Comparison of ENCODE assay signal across 11 mouse cellular contexts in genomic region chr17:78521361-78522153, GRCm38 (mm10). TPM values are rescaled to one million over a fixed set of nuclear protein-coding genes. Genes with fewer than 3 reads are reported as not detected.
DNase-seq lines count a peak whose midpoint lies in the region; ATAC-seq and TF ChIP-seq lines count a peak whose summit lies in the region.
"Had no signal": no experiment of that assay in that cellular context is flagged by ENCODE, and none has a peak within 500 bp of the region (broad histone marks: within the 10 kb centered on the region; RNA-seq: fewer than 3 reads in every experiment).

No protein-coding gene starts in this region.

- peak overlapping the region; percentile 64 for H3K27ac ChIP-seq in forebrain, embryonic 10.5 days
- H3K27ac ChIP-seq in forebrain, embryonic 15.5 days (replicated peaks), result no peak overlapping the region
- H3K27ac ChIP-seq in gastrocnemius, adult 2 months, result peak overlapping the region; percentile 77
- peak overlapping the region; percentile 72 for H3K27ac ChIP-seq in hindbrain, embryonic 10.5 days
- peak overlapping the region; percentile 74 for H3K27ac ChIP-seq in neural tube, embryonic 13.5 days (replicated peaks)
- no peak overlapping the region for H3K27ac ChIP-seq in liver, embryonic 11.5 days (ENCODE audit: low read depth, low read length)

- H3K36me3 ChIP-seq in forebrain, embryonic 10.5 days (replicated peaks), result no peaks in the 10 kb centered on the region
- no peaks in the 10 kb centered on the region for H3K36me3 ChIP-seq in forebrain, embryonic 15.5 days
- no peaks in the 10 kb centered on the region for H3K36me3 ChIP-seq in hindbrain, embryonic 10.5 days
- no peaks in the 10 kb centered on the region for H3K36me3 ChIP-seq in neural tube, embryonic 13.5 days
- no peaks in the 10 kb centered on the region for H3K36me3 ChIP-seq in liver, embryonic 11.5 days (ENCODE audit: control insufficient read depth, insufficient read depth, low read length)

- WGBS in forebrain, embryonic 10.5 days, result 50% methylated on average over 10 of the region's 10 CpGs
- WGBS in forebrain, embryonic 15.5 days, result 48% methylated on average over 10 of the region's 10 CpGs
- 37% methylated on average over 10 of the region's 10 CpGs for whole genome bisulfite sequencing in hindbrain, embryonic 10.5 days
- 30% methylated on average over 10 of the region's 10 CpGs for WGBS in neural tube, embryonic 13.5 days
- 53% methylated on average over 10 of the region's 10 CpGs for WGBS in liver, embryonic 11.5 days

- H3K4me3 ChIP-seq in forebrain, embryonic 10.5 days, result no peak overlapping the region
- H3K4me3 ChIP-seq in forebrain, embryonic 15.5 days, result no peak overlapping the region
- H3K4me3 ChIP-seq in gastrocnemius, adult 2 months, result no peak overlapping the region
- H3K4me3 ChIP-seq in hindbrain, embryonic 10.5 days, result no peak overlapping the region
- no peak overlapping the region for H3K4me3 ChIP-seq in neural tube, embryonic 13.5 days
- no peak overlapping the region for H3K4me3 ChIP-seq in liver, embryonic 11.5 days (ENCODE audit: low read depth, low read length)
- H3K4me3 ChIP-seq: erythroblast, embryonic 14.5 days had no signal

- intact Hi-C loops in gastrocnemius, adult 2 months (cut with DNase I), result no loop called here

- no peak overlapping the region for H3K4me2 ChIP-seq in forebrain, embryonic 15.5 days (replicated peaks)
- no peak overlapping the region for H3K4me2 ChIP-seq in neural tube, embryonic 13.5 days
- H3K4me2 ChIP-seq in liver, embryonic 11.5 days, result no peak overlapping the region

- no peaks in the 10 kb centered on the region for H3K27me3 ChIP-seq in forebrain, embryonic 10.5 days (ENCODE audit: poor library complexity, severe bottlenecking)
- no peaks in the 10 kb centered on the region for H3K27me3 ChIP-seq in forebrain, embryonic 15.5 days
- H3K27me3 ChIP-seq in hindbrain, embryonic 10.5 days (ENCODE audit: insufficient read depth, poor library complexity, severe bottlenecking), result no peaks in the 10 kb centered on the region
- no peaks in the 10 kb centered on the region for H3K27me3 ChIP-seq in neural tube, embryonic 13.5 days
- no peaks in the 10 kb centered on the region for H3K27me3 ChIP-seq in liver, embryonic 11.5 days (replicated peaks; ENCODE audit: control insufficient read depth, insufficient read depth, low read length)

- no peaks in the 10 kb centered on the region for H3K9me3 ChIP-seq in forebrain, embryonic 10.5 days
- H3K9me3 ChIP-seq in forebrain, embryonic 15.5 days, result no peaks in the 10 kb centered on the region
- no peaks in the 10 kb centered on the region for H3K9me3 ChIP-seq in hindbrain, embryonic 10.5 days
- H3K9me3 ChIP-seq in neural tube, embryonic 13.5 days, result no peaks in the 10 kb centered on the region
- no peaks in the 10 kb centered on the region for H3K9me3 ChIP-seq in liver, embryonic 11.5 days (ENCODE audit: control insufficient read depth, low read length)

- H3K9ac ChIP-seq in forebrain, embryonic 15.5 days (replicated peaks), result no peak overlapping the region
- H3K9ac ChIP-seq in neural tube, embryonic 13.5 days, result no peak overlapping the region
- no peak overlapping the region for H3K9ac ChIP-seq in liver, embryonic 11.5 days (ENCODE audit: low read depth, low read length)

- DNase-seq in forebrain, embryonic 10.5 days (ENCODE audit: extremely low spot score, low spot score), result no peak
- DNase-seq in gastrocnemius, adult 2 months, result peak; percentile 66
- peak; percentile 37 for DNase-seq in hindbrain, embryonic 10.5 days (ENCODE audit: low spot score)
- no peak for DNase-seq in layer of hippocampus, postnatal 25 days (ENCODE audit: extremely low spot score in 1 of 2, low spot score in 1 of 2)
- no peak for DNase-seq in liver, embryonic 11.5 days (ENCODE audit: low spot score)
- no peak for DNase-seq in kidney, adult 9 months
- DNase-seq: lung, postnatal 36 days had no signal

- peaks cover 16% of the 10 kb centered on the region for H3K4me1 ChIP-seq in forebrain, embryonic 10.5 days
- H3K4me1 ChIP-seq in forebrain, embryonic 15.5 days, result no peaks in the 10 kb centered on the region
- peaks cover 18% of the 10 kb centered on the region for H3K4me1 ChIP-seq in hindbrain, embryonic 10.5 days (replicated peaks)
- peaks cover 29% of the 10 kb centered on the region for H3K4me1 ChIP-seq in neural tube, embryonic 13.5 days (replicated peaks)
- no peaks in the 10 kb centered on the region for H3K4me1 ChIP-seq in liver, embryonic 11.5 days (replicated peaks; ENCODE audit: control insufficient read depth, insufficient read depth, low read length)

- ATAC-seq in forebrain, embryonic 15.5 days (replicated peaks), result no peak
- peak; percentile 70 for ATAC-seq in neural tube, embryonic 13.5 days (ENCODE audit: low read depth)
- no peak for ATAC-seq in liver, embryonic 11.5 days (replicated peaks; ENCODE audit: low FRiP score)

- TF ChIP-seq CTCF in gastrocnemius, adult 2 months (IDR thresholded peaks at IDR 0.05), result no peak

RNA-seq across cellular contexts. Expression of gene Vit, which starts 13.7 kb away (rescaled TPM):
- polyA plus RNA-seq in forebrain, embryonic 10.5 days (2016; fragmentation: Nextera tagmentation; extraction: Ambion mirVana), result 2.9 and 3.8 TPM in 2 replicates
- 12.5 and 15.5 TPM in 2 replicates for polyA plus RNA-seq in forebrain, embryonic 15.5 days (2015; fragmentation: Nextera tagmentation; extraction: Ambion mirVana)
- total RNA-seq in gastrocnemius, adult 2 months (2021), result 1 to 10 TPM; 1.9 to 3.6 TPM
- 7.5 and 10.7 TPM in 2 replicates for polyA plus RNA-seq in hindbrain, embryonic 10.5 days (2016; fragmentation: Nextera tagmentation; extraction: Ambion mirVana)
- polyA plus RNA-seq in neural tube, embryonic 13.5 days (2015; fragmentation: Nextera tagmentation; extraction: Ambion mirVana), result 13.2 and 16.9 TPM in 2 replicates
- 1 to 10 TPM; 3.7 to 5.7 TPM for total RNA-seq in layer of hippocampus, postnatal 25 days (2021)
- polyA plus RNA-seq in liver, embryonic 11.5 days (2014; fragmentation: Nextera tagmentation; extraction: Ambion mirVana), result 0.08 and 0.12 TPM in 2 replicates
- polyA plus RNA-seq: C2C12; erythroblast, embryonic 14.5 days had no signal

Comparison
In these comparisons a context has a peak if more than half of its experiments do, and no peak if none do; other contexts are left out.
1. H3K27ac ChIP-seq: peak in forebrain, embryonic 10.5 days (single experiment), gastrocnemius, adult 2 months (single experiment), hindbrain, embryonic 10.5 days (single experiment) and neural tube, embryonic 13.5 days (single experiment); none in forebrain, embryonic 15.5 days (single experiment) and liver, embryonic 11.5 days (single experiment).
2. DNase-seq: peak in gastrocnemius, adult 2 months (single experiment) and hindbrain, embryonic 10.5 days (single experiment); none in forebrain, embryonic 10.5 days (single experiment), layer of hippocampus, postnatal 25 days (0 of 2), liver, embryonic 11.5 days (single experiment) and kidney, adult 9 months (single experiment).